Mouse (Mus musculus) liver, embryonic 16.5 days (tissue): ENCODE measurements around the gene Fmod. TPM values are rescaled to one million over a fixed set of nuclear protein-coding genes. Genes with fewer than 3 reads are reported as not detected.

Source experiments
- ATAC-seq: fragments of 200-750 bp; cut with Nextera tagmentation; 2 replicates; pipeline ENCODE4 v1.8.0; 2017; ENCODE audit warnings: low read depth, mild to moderate bottlenecking, moderate number of reproducible peaks, moderate library complexity
- H3K27ac ChIP-seq: fragments of 300-500 bp; sonication (generic); 2 replicates; pipeline ENCODE4 v1.5.1; 2014; ENCODE audit warnings: mild to moderate bottlenecking, low read length
- H3K27me3 ChIP-seq: fragments of 300-500 bp; sonication (generic); 2 replicates; pipeline ENCODE4 v1.6.1; 2014; ENCODE audit warnings: low read depth, low read length, mixed read lengths; ENCODE audit not compliant: control insufficient read depth, insufficient read depth
- H3K36me3 ChIP-seq: fragments of 300-500 bp; sonication (generic); 2 replicates; pipeline ENCODE4 v1.6.1; 2014; ENCODE audit warnings: mild to moderate bottlenecking; ENCODE audit not compliant: control insufficient read depth, insufficient read depth
- H3K4me1 ChIP-seq: fragments of 300-500 bp; sonication (generic); 2 replicates; pipeline ENCODE4 v1.6.1; 2014; ENCODE audit warnings: low read depth, low read length, mixed read lengths; ENCODE audit not compliant: control insufficient read depth
- H3K4me2 ChIP-seq: fragments of 300-500 bp; sonication (generic); 2 replicates; pipeline ENCODE4 v1.6.1; 2014; ENCODE audit warnings: low read depth, low read length, mixed read lengths
- H3K4me3 ChIP-seq: fragments of 300-500 bp; sonication (generic); 2 replicates; pipeline ENCODE4 v1.5.1; 2014; ENCODE audit warnings: low read depth, mild to moderate bottlenecking, low read length
- H3K9ac ChIP-seq: fragments of 300-500 bp; sonication (generic); 2 replicates; pipeline ENCODE4 v1.6.1; 2014; ENCODE audit warnings: low read depth, low read length
- H3K9me3 ChIP-seq: fragments of 300-500 bp; sonication (generic); replicated peaks from 2 replicates; pipeline ENCODE4 v1.6.1; 2016; ENCODE audit warnings: low read length; ENCODE audit not compliant: control insufficient read depth
- WGBS: fragments of 180-500 bp; shearing (Covaris S2); extraction: QIAGEN DNeasy Blood & Tissue Kit; methylation state at CpG from one replicate; pipeline ENCODE4 v1.1.7; 2014; ENCODE audit not compliant: insufficient replicate concordance; 5-methylcytosine and 5-hydroxymethylcytosine counted together
- polyA plus RNA-seq: library from polyadenylated mRNA; unstranded; fragments of >200 nt; fragmentation: Nextera tagmentation; extraction: Ambion mirVana; gene quantifications from 2 replicates; pipeline ENCODE4 v1.2.1, GENCODE M21; 2015

Gene Fmod
- polyA plus RNA-seq, 1 experiment from 2014 or later = 3.3 TPM

- no peak overlapping the region for H3K4me3 ChIP-seq
- peak overlapping the region; percentile 29 for H3K9ac ChIP-seq
- peak overlapping the region; percentile 61 for H3K27ac ChIP-seq
- H3K4me2 ChIP-seq = no peak overlapping the region
- ATAC-seq = no peak
- H3K9me3 ChIP-seq = no peaks in the 10 kb centered on the region
- peaks cover 82% of the 10 kb centered on the region for H3K4me1 ChIP-seq
- H3K36me3 ChIP-seq = no peaks in the 10 kb centered on the region
- WGBS = 38% methylated on average over 7 of the region's 7 CpGs
- H3K27me3 ChIP-seq = no peaks in the 10 kb centered on the region
Measured at GRCm38 (mm10) chr1:134095033-134095612, 58.1 kb downstream of the Fmod start.

- ATAC-seq = no peak
- WGBS = 77% methylated on average over 4 of the region's 4 CpGs
- no peaks in the 10 kb centered on the region for H3K27me3 ChIP-seq
- 0 out of 2 replicates have a peak overlapping the region, but pooled peaks have one; percentile 16 for H3K9ac ChIP-seq
- H3K4me1 ChIP-seq = peaks cover 88% of the 10 kb centered on the region
- H3K9me3 ChIP-seq = no peaks in the 10 kb centered on the region
- no peaks in the 10 kb centered on the region for H3K36me3 ChIP-seq
- peak overlapping the region; percentile 98 for H3K27ac ChIP-seq
- no peak overlapping the region for H3K4me3 ChIP-seq
- no peak overlapping the region for H3K4me2 ChIP-seq
Measured at GRCm38 (mm10) chr1:134095721-134096120, 58.7 kb downstream of the Fmod start.

DNA sequence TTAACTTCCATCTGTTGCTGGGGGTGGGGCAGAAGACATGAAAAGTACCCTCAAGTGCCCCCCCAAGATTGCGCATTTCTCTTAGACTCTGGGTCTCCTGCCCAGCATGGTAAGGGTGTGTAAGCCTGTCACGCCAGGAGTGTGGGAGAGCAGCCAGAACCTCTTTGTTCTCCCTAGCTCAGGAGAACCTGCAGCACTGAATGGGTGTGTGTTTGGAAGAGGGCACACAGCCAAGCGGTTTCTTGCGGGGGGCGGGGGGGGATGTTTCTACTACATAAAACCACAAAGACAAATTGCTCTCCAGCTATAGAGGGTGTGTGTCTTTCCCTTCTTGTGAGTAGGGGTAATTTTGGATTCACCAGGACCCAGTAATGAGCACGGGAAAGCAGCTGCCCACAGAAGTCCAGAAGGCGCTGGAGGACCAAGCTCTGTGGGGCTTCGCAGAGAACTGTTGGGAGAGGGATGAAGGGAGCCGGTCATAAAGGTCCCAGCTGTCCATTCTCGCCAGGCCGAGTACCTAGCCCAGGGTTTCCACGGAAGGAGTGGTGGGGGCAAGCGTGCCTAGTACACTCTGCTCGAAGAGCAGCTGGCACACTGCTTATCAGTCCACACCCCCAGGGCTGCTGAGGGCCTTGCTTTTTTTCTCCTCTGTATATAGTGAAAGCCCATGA, 59.3 kb downstream of the Fmod start:
- H3K4me2 ChIP-seq = peak overlapping the region; percentile 27; the same call in 1 of the 2 replicates
- WGBS = 53% methylated on average over 14 of the region's 14 CpGs
- H3K4me1 ChIP-seq = peaks cover 86% of the 10 kb centered on the region
- no peaks in the 10 kb centered on the region for H3K9me3 ChIP-seq
- H3K36me3 ChIP-seq = no peaks in the 10 kb centered on the region
- ATAC-seq = no peak; the same call in 1 of the 2 replicates
- H3K9ac ChIP-seq = peak overlapping the region; percentile 35
- H3K27me3 ChIP-seq = no peaks in the 10 kb centered on the region
- peak overlapping the region; percentile 98 for H3K27ac ChIP-seq
- no peak overlapping the region for H3K4me3 ChIP-seq

- H3K4me1 ChIP-seq = peaks cover 77% of the 10 kb centered on the region
- peak overlapping the region; percentile 98 for H3K27ac ChIP-seq
- WGBS = 70% methylated on average over 7 of the region's 7 CpGs
- no peaks in the 10 kb centered on the region for H3K9me3 ChIP-seq
- ATAC-seq = no peak
- H3K27me3 ChIP-seq = no peaks in the 10 kb centered on the region
- peak overlapping the region; percentile 27; the same call in 1 of the 2 replicates for H3K4me2 ChIP-seq
- H3K4me3 ChIP-seq = no peak overlapping the region
- H3K36me3 ChIP-seq = no peaks in the 10 kb centered on the region
- H3K9ac ChIP-seq = peak overlapping the region; percentile 2
Measured at GRCm38 (mm10) chr1:134097080-134097855, 60.2 kb downstream of the Fmod start.

Other genes with a start within 250 kb of the Fmod start
- gene Atp2b4, start 236.2 kb upstream of the Fmod start, polyA plus RNA-seq = 32.0 and 34.8 TPM in 2 replicates
- 0.09 and 0.14 TPM in 2 replicates for gene Optc, start 129.3 kb upstream of the Fmod start, polyA plus RNA-seq
- 3.9 and 4.4 TPM in 2 replicates for gene Prelp, start 115.8 kb upstream of the Fmod start, polyA plus RNA-seq
- gene Btg2, start 41.9 kb downstream of the Fmod start, polyA plus RNA-seq = 107 and 109 TPM in 2 replicates
- 0.19 and 0.20 TPM in 2 replicates for gene Chit1, start 74.0 kb downstream of the Fmod start, polyA plus RNA-seq
- 16.1 and 19.9 TPM in 2 replicates for gene Chil1, start 144.9 kb downstream of the Fmod start, polyA plus RNA-seq
- gene Mybph, start 156.2 kb downstream of the Fmod start, polyA plus RNA-seq = 0.55 and 1.7 TPM in 2 replicates
- gene Adora1, start 198.2 kb downstream of the Fmod start, polyA plus RNA-seq = 2.3 and 3.6 TPM in 2 replicates